Mouse (Mus musculus): ENCODE measurements at regions not wholly inside any gene's neighbourhood (a gene's known extent, or its start where the extent isn't known, plus 50 kb on each side); places are given as distances from the start of the nearest gene placed in this dataset.

DNA sequence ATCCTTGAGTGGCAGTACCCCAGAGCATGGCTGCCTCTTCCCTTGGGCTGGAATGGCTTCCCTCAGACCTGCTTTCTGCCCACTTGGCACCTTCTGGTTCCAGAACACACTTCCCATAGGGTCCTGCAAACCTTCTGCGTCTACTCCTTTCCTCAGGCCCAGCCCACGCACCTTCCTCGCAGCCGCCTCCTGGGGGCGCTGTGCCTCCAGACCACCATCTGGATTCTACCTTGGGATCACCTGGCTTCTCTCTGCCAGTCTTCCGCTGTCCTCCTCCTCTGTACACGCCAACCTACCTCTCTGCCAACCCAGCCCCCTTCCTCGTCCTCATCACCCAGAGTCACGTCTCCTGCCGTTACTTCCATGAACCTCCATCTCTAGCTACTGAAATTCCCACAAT, 166.0 kb downstream of the Zfp36l1 start:
- Histone ChIP-seq H3K79me3 (ENCODE audit: low read depth) (no peaks in the 10 kb centered on the region), H3ac (ENCODE audit: control insufficient read depth, insufficient read length, low read depth) (no peak overlapping the region), H3K79me2 (ENCODE audit: control insufficient read depth, insufficient read depth) (no peaks in the 10 kb centered on the region), H3K4me3 (ENCODE audit: insufficient read depth, poor library complexity, severe bottlenecking) (no peak overlapping the region), H3K36me3 (ENCODE audit: control insufficient read depth, insufficient read depth) (no peaks in the 10 kb centered on the region), H3K27me3 (ENCODE audit: control insufficient read depth, insufficient read depth, insufficient read length) (no peaks in the 10 kb centered on the region)
- TF ChIP-seq MYOG (IDR thresholded peaks at IDR 0.05; ENCODE audit: control insufficient read depth, extremely low read depth, insufficient read length) (no peak), MAX (IDR thresholded peaks at IDR 0.05) (no peak), FOSL1 (IDR thresholded peaks at IDR 0.05; ENCODE audit: insufficient read depth, low read length, poor library complexity, severe bottlenecking) (no peak), CTCF (IDR thresholded peaks at IDR 0.05; ENCODE audit: control insufficient read depth, insufficient read depth, insufficient read length) (no peak), CEBPB (IDR thresholded peaks at IDR 0.05; ENCODE audit: low read depth) (no peak), MYOD1 (IDR thresholded peaks at IDR 0.05; ENCODE audit: control insufficient read depth, insufficient read length, low read depth) (no peak), USF1 (IDR thresholded peaks at IDR 0.05; ENCODE audit: low read depth) (no peak)

DNA sequence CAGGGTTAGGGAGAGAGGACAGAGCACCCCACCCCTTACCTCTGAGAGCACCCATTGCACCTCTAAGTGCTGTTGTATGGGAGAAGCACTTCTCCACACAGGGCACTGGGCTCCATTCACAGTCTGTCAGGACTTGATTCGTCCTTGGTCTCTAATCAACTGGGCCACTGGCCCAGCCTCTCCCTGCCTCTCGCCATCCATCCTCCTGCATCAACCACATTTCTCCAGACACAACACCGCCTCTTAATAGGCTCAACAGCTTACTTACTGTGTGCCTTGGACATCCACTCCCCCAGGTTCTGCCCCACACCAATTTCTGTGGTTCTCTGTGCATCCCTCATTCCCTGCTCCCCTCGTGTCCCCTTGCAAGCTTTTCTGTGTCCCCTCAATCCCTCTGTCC, 166.9 kb downstream of the Zfp36l1 start:
- Histone ChIP-seq H3K4me3 (ENCODE audit: insufficient read depth, poor library complexity, severe bottlenecking) (no peak overlapping the region), H3ac (ENCODE audit: control insufficient read depth, insufficient read length, low read depth) (no peak overlapping the region), H3K27me3 (ENCODE audit: control insufficient read depth, insufficient read depth, insufficient read length) (no peaks in the 10 kb centered on the region), H3K36me3 (ENCODE audit: control insufficient read depth, insufficient read depth) (no peaks in the 10 kb centered on the region), H3K79me3 (ENCODE audit: low read depth) (no peaks in the 10 kb centered on the region), H3K79me2 (ENCODE audit: control insufficient read depth, insufficient read depth) (no peaks in the 10 kb centered on the region)
- TF ChIP-seq CTCF (IDR thresholded peaks at IDR 0.05; ENCODE audit: control insufficient read depth, insufficient read depth, insufficient read length) (no peak), MYOD1 (IDR thresholded peaks at IDR 0.05; ENCODE audit: control insufficient read depth, insufficient read length, low read depth) (no peak), MAX (IDR thresholded peaks at IDR 0.05) (no peak), MYOG (IDR thresholded peaks at IDR 0.05; ENCODE audit: control insufficient read depth, extremely low read depth, insufficient read length) (no peak), FOSL1 (IDR thresholded peaks at IDR 0.05; ENCODE audit: insufficient read depth, low read length, poor library complexity, severe bottlenecking) (no peak), USF1 (IDR thresholded peaks at IDR 0.05; ENCODE audit: low read depth) (no peak), CEBPB (IDR thresholded peaks at IDR 0.05; ENCODE audit: low read depth) (no peak)

DNA sequence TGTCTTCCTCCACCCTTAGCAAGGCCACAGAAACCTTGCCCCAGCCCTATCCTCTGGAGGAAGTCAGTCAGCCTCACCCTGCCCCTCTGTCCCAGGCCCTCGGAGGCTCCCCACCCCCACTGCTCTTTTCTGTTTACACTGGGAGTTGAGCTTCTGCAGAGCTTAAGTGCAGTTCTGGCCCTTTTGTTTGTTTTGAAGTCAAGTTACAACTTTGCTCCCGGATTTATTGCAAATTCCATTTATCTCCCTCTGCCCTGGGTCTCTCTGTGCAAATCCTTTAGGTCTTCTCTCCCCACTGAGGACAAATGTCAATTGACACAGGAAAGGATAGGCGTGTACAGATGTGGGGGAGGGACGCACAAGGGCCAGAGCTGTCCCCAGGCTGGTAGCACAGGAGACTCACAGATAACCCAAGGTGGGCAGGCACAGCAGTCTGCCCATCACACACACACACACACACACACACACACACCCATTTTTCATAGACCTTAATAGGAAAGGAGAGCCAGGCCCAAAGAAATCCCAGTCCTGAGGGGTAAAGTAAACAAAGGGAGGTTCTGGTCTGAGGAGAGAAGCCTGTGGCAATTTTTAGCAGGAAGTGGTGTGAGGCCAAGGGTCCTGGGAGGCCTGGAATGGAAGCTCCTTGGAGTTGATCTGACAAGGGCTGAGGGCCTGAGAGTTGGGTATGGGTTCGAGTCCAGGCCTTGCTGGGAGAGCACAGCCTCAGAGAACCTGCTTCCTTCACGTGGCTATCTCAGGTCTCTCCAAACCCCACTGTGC, 167.9 kb downstream of the Zfp36l1 start:
- Histone ChIP-seq H3K79me2 (ENCODE audit: control insufficient read depth, insufficient read depth) (no peaks in the 10 kb centered on the region), H3ac (ENCODE audit: control insufficient read depth, insufficient read length, low read depth) (no peak overlapping the region), H3K27me3 (ENCODE audit: control insufficient read depth, insufficient read depth, insufficient read length) (no peaks in the 10 kb centered on the region), H3K4me3 (ENCODE audit: insufficient read depth, poor library complexity, severe bottlenecking) (no peak overlapping the region), H3K79me3 (ENCODE audit: low read depth) (no peaks in the 10 kb centered on the region), H3K36me3 (ENCODE audit: control insufficient read depth, insufficient read depth) (no peaks in the 10 kb centered on the region)
- TF ChIP-seq USF1 (IDR thresholded peaks at IDR 0.05; ENCODE audit: low read depth) (no peak), MAX (IDR thresholded peaks at IDR 0.05) (no peak), CTCF (IDR thresholded peaks at IDR 0.05; ENCODE audit: control insufficient read depth, insufficient read depth, insufficient read length) (no peak), MYOG (IDR thresholded peaks at IDR 0.05; ENCODE audit: control insufficient read depth, extremely low read depth, insufficient read length) (no peak), MYOD1 (IDR thresholded peaks at IDR 0.05; ENCODE audit: control insufficient read depth, insufficient read length, low read depth) (no peak), FOSL1 (IDR thresholded peaks at IDR 0.05; ENCODE audit: insufficient read depth, low read length, poor library complexity, severe bottlenecking) (no peak), CEBPB (IDR thresholded peaks at IDR 0.05; ENCODE audit: low read depth) (no peak)

DNA sequence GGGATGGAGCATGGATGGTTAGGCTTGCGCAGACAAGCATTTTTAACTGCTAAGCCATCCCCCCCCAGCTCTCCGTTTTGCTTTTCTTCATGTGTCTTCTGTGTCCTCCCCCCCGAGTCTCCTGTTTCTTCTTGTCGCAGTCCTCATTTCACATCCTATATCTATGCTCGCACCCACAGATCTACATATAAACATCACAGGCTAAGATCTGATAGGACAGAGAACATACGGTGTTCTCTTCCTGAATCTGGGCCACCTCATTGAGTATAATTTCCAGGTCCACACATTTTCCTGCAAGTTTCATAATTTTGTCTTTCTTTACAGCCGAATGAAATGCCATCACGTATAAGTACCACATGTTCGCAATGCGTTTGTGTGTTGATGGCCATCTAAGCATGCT, 168.7 kb downstream of the Zfp36l1 start:
- no peaks in the 10 kb centered on the region for H3K79me2 ChIP-seq (ENCODE audit: control insufficient read depth, insufficient read depth)
- TF ChIP-seq MYOG (IDR thresholded peaks at IDR 0.05; ENCODE audit: control insufficient read depth, extremely low read depth, insufficient read length) (no peak), USF1 (IDR thresholded peaks at IDR 0.05; ENCODE audit: low read depth) (no peak), CEBPB (IDR thresholded peaks at IDR 0.05; ENCODE audit: low read depth) (no peak), MYOD1 (IDR thresholded peaks at IDR 0.05; ENCODE audit: control insufficient read depth, insufficient read length, low read depth) (no peak), CTCF (IDR thresholded peaks at IDR 0.05; ENCODE audit: control insufficient read depth, insufficient read depth, insufficient read length) (no peak), MAX (IDR thresholded peaks at IDR 0.05) (no peak), FOSL1 (IDR thresholded peaks at IDR 0.05; ENCODE audit: insufficient read depth, low read length, poor library complexity, severe bottlenecking) (no peak)

DNA sequence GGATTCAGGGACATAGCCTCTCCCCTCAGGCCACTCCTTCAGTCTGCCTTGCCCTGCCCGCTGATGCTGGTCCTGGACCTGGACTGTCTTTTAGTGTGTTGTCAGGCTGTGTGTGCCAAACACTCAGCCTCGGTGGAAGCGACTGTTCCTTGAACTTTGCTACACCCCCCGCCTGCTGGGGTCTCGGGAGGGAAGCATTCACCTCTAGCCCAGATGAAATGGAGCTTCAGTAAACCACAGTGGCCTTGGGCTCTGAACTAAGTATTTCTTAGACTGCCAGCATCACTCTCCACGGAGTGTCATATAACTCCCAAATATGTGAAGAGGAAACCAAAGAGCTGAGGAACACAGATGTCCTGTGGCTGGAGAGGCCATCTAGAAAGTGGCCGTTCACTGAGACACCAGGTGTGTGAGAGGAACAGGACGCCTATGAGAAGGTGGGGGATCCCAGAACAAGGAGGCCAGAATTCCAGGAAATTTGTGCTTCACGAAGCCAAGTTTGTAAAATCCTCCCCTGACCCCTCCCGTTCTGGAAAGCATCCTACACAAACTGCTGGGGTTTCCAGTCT, 170.2 kb downstream of the Zfp36l1 start:
- Histone ChIP-seq H3K36me3 (ENCODE audit: control insufficient read depth, insufficient read depth) (no peaks in the 10 kb centered on the region), H3K79me3 (ENCODE audit: low read depth) (no peaks in the 10 kb centered on the region), H3K79me2 (ENCODE audit: control insufficient read depth, insufficient read depth) (no peaks in the 10 kb centered on the region), H3K4me3 (ENCODE audit: insufficient read depth, poor library complexity, severe bottlenecking) (no peak overlapping the region), H3ac (ENCODE audit: control insufficient read depth, insufficient read length, low read depth) (no peak overlapping the region), H3K27me3 (ENCODE audit: control insufficient read depth, insufficient read depth, insufficient read length) (no peaks in the 10 kb centered on the region)
- TF ChIP-seq CEBPB (IDR thresholded peaks at IDR 0.05; ENCODE audit: low read depth) (no peak), MYOD1 (IDR thresholded peaks at IDR 0.05; ENCODE audit: control insufficient read depth, insufficient read length, low read depth) (no peak), MAX (IDR thresholded peaks at IDR 0.05) (no peak), USF1 (IDR thresholded peaks at IDR 0.05; ENCODE audit: low read depth) (no peak), MYOG (IDR thresholded peaks at IDR 0.05; ENCODE audit: control insufficient read depth, extremely low read depth, insufficient read length) (no peak), CTCF (IDR thresholded peaks at IDR 0.05; ENCODE audit: control insufficient read depth, insufficient read depth, insufficient read length) (no peak), FOSL1 (IDR thresholded peaks at IDR 0.05; ENCODE audit: insufficient read depth, low read length, poor library complexity, severe bottlenecking) (no peak)

More for the DNA sequence above, 168.7 kb downstream of the Zfp36l1 start:
- Histone ChIP-seq H3K36me3 (ENCODE audit: control insufficient read depth, insufficient read depth) (no peaks in the 10 kb centered on the region), H3ac (ENCODE audit: control insufficient read depth, insufficient read length, low read depth) (no peak overlapping the region), H3K27me3 (ENCODE audit: control insufficient read depth, insufficient read depth, insufficient read length) (no peaks in the 10 kb centered on the region), H3K79me3 (ENCODE audit: low read depth) (no peaks in the 10 kb centered on the region), H3K4me3 (ENCODE audit: insufficient read depth, poor library complexity, severe bottlenecking) (no peak overlapping the region)

Measured in C2C12 (cell line).